Mouse (Mus musculus) brain, embryonic 14.5 days (tissue): ENCODE measurements around the gene Nrip1. TPM values are rescaled to one million over a fixed set of nuclear protein-coding genes. Genes with fewer than 3 reads are reported as not detected.

Source experiments
- DNase-seq: peaks from one replicate; pipeline ENCODE4 v3.0.0-alpha.2; 2011; ENCODE audit warnings: low read depth
- CTCF ChIP-seq: fragments of 200-500 bp; IDR thresholded peaks from 2 replicates; pipeline ENCODE4 v1.5.1; 2012; ENCODE audit warnings: inconsistent platforms, mild to moderate bottlenecking, moderate library complexity, borderline replicate concordance; ENCODE audit not compliant: insufficient read depth, insufficient read length; ENCODE audit errors: extremely low read depth
- POLR2A ChIP-seq: fragments of 200-500 bp; IDR thresholded peaks from 2 replicates; pipeline ENCODE4 v1.6.1; 2012; ENCODE audit warnings: mild to moderate bottlenecking, inconsistent platforms, borderline replicate concordance; ENCODE audit not compliant: poor library complexity, insufficient read depth, insufficient read length, severe bottlenecking; ENCODE audit errors: extremely low read depth
- polyA plus RNA-seq: library from polyadenylated mRNA; depleted of rRNA; stranded (reverse); fragments of >200 nt; gene quantifications from 2 replicates; pipeline ENCODE4 v1.2.3, GENCODE M21; 2012

The Nrip1 gene
- polyA plus RNA-seq, 1 experiment, result 10.4 TPM

GRCm38 (mm10) chr16:76355947-76356550 lies 17.6 kb downstream of the Nrip1 start:
- no peak for TF ChIP-seq POLR2A
- no peak for DNase-seq

- TF ChIP-seq POLR2A (no peak), CTCF (no peak)
- DNase-seq, result no peak
Observed at GRCm38 (mm10) chr16:76355267-76355666, 18.4 kb downstream of the Nrip1 start.

GRCm38 (mm10) chr16:76354841-76355240 lies 18.8 kb downstream of the Nrip1 start:
- no peak for TF ChIP-seq POLR2A
- no peak for TF ChIP-seq CTCF
- DNase-seq, result no peak

- DNase-seq, result no peak
- TF ChIP-seq POLR2A, result no peak
- no peak for TF ChIP-seq CTCF
Observed at GRCm38 (mm10) chr16:76354289-76354688, 19.3 kb downstream of the Nrip1 start.

- DNase-seq, result no peak
- TF ChIP-seq POLR2A (no peak), CTCF (no peak)
Observed at GRCm38 (mm10) chr16:76350922-76351321, 22.7 kb downstream of the Nrip1 start.

GRCm38 (mm10) chr16:76349053-76349452 lies 24.6 kb downstream of the Nrip1 start:
- no peak for DNase-seq
- TF ChIP-seq POLR2A (no peak), CTCF (no peak)

GRCm38 (mm10) chr16:76347719-76348421 lies 25.8 kb downstream of the Nrip1 start:
- no peak for DNase-seq
- TF ChIP-seq POLR2A (no peak), CTCF (no peak)

GRCm38 (mm10) chr16:76346371-76346770 lies 27.3 kb downstream of the Nrip1 start:
- no peak for DNase-seq
- TF ChIP-seq POLR2A, result no peak
- no peak for TF ChIP-seq CTCF

GRCm38 (mm10) chr16:76344761-76345368 lies 28.8 kb downstream of the Nrip1 start:
- no peak for DNase-seq
- no peak for TF ChIP-seq POLR2A
- TF ChIP-seq CTCF, result no peak

GRCm38 (mm10) chr16:76344030-76344429 lies 29.6 kb downstream of the Nrip1 start:
- TF ChIP-seq POLR2A (no peak), CTCF (no peak)
- no peak for DNase-seq

GRCm38 (mm10) chr16:76341636-76342035 lies 32.0 kb downstream of the Nrip1 start:
- no peak for TF ChIP-seq CTCF
- TF ChIP-seq POLR2A, result no peak
- DNase-seq, result no peak

- TF ChIP-seq CTCF, result no peak
- no peak for TF ChIP-seq POLR2A
- DNase-seq, result no peak
Observed at GRCm38 (mm10) chr16:76339256-76339655, 34.4 kb downstream of the Nrip1 start.

GRCm38 (mm10) chr16:76337351-76337750 lies 36.3 kb downstream of the Nrip1 start:
- TF ChIP-seq POLR2A, result no peak
- TF ChIP-seq CTCF, result no peak
- no peak for DNase-seq

GRCm38 (mm10) chr16:76336932-76337331 lies 36.7 kb downstream of the Nrip1 start:
- DNase-seq, result no peak
- TF ChIP-seq CTCF (no peak), POLR2A (no peak)

- no peak for DNase-seq
- TF ChIP-seq POLR2A, result no peak
- no peak for TF ChIP-seq CTCF
Observed at GRCm38 (mm10) chr16:76335913-76336312, 37.7 kb downstream of the Nrip1 start.

GRCm38 (mm10) chr16:76332127-76332526 lies 41.5 kb downstream of the Nrip1 start:
- TF ChIP-seq CTCF (no peak), POLR2A (no peak)
- no peak for DNase-seq
